Mouse (Mus musculus) erythroblast, embryonic 14.5 days (primary cell): ENCODE data around the gene Golm1.

Source experiments
- GATA1 ChIP-seq: IDR thresholded peaks from 2 replicates; pipeline ENCODE4 v1.6.1; 2012; ENCODE audit warnings: low read length, inconsistent platforms, mixed read lengths
- TAL1 ChIP-seq: IDR thresholded peaks from 3 replicates; pipeline ENCODE4 v1.6.1; 2012; ENCODE audit warnings: low read length, inconsistent platforms, mixed read lengths

DNA sequence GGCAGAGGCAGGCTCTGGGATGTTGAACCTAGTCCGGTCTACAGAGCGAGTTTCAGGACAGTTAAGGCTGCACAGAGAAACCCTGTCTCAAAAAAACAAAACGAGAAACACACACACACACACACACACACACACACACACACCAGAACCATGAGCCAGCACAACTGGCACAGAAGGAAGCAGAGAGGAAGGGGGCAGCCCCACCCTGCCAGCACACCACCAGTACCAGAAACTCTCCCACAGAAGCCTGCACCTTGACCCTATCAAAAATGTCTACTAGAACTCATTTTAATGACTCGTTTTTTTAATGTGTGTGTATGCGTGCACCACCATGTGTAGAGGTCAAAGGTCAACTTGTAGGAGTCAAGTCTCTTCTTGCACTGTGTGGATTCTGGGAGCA lies 25.8 kb downstream of the Golm1 start:
- TF ChIP-seq TAL1, result no peak
- TF ChIP-seq GATA1, result no peak
